Mouse (Mus musculus) kidney, embryonic 15.5 days (tissue): Measurements from ENCODE around the gene Dapk3. TPM values are rescaled to one million over a fixed set of nuclear protein-coding genes. Genes with fewer than 3 reads are reported as not detected.
"Not testable (repeated sequence)": the region's sequence is repeated elsewhere in the genome, so short reads cannot be mapped to it uniquely, and the experiment has no call there.

Source experiments
- ATAC-seq: fragments of 200-750 bp; cut with Nextera tagmentation; replicated peaks from 2 replicates; pipeline ENCODE4 v1.8.0; 2017; ENCODE audit warnings: moderate TSS enrichment; ENCODE audit not compliant: low FRiP score
- H3K27ac ChIP-seq: fragments of 300-500 bp; sonication (generic); 2 replicates; pipeline ENCODE4 v1.5.1; 2015; ENCODE audit warnings: mild to moderate bottlenecking, inconsistent platforms
- H3K27me3 ChIP-seq: fragments of 300-500 bp; sonication (generic); 2 replicates; pipeline ENCODE4 v1.6.1; 2015; ENCODE audit warnings: inconsistent platforms
- H3K36me3 ChIP-seq: fragments of 300-500 bp; sonication (generic); 2 replicates; pipeline ENCODE4 v1.6.1; 2015; ENCODE audit warnings: inconsistent platforms
- H3K4me1 ChIP-seq: fragments of 300-500 bp; sonication (generic); 2 replicates; pipeline ENCODE4 v1.6.1; 2015; ENCODE audit warnings: inconsistent platforms
- H3K4me2 ChIP-seq: fragments of 300-500 bp; sonication (generic); 2 replicates; pipeline ENCODE4 v1.6.1; 2015; ENCODE audit warnings: moderate library complexity, mild to moderate bottlenecking, inconsistent platforms
- H3K4me3 ChIP-seq: fragments of 300-500 bp; sonication (generic); replicated peaks from 2 replicates; pipeline ENCODE4 v1.5.1; 2015; ENCODE audit warnings: mild to moderate bottlenecking, inconsistent platforms
- H3K9ac ChIP-seq: fragments of 300-500 bp; sonication (generic); 2 replicates; pipeline ENCODE4 v1.6.1; 2015; ENCODE audit warnings: mild to moderate bottlenecking, inconsistent platforms
- H3K9me3 ChIP-seq: fragments of 300-500 bp; sonication (generic); replicated peaks from 2 replicates; pipeline ENCODE4 v1.6.1; 2016; ENCODE audit warnings: inconsistent platforms
- WGBS: fragments of 180-500 bp; shearing (Covaris S2); methylation state at CpG from one replicate; pipeline ENCODE4 v1.1.7; 2015; ENCODE audit warnings: mixed read lengths; 5-methylcytosine and 5-hydroxymethylcytosine counted together
- polyA plus RNA-seq: library from polyadenylated mRNA; unstranded; fragments of >200 nt; fragmentation: Nextera tagmentation; extraction: Ambion mirVana; gene quantifications from 2 replicates; pipeline ENCODE4 v1.2.1, GENCODE M21; 2015

Gene Dapk3
- polyA plus RNA-seq, 1 experiment from 2014 or later, result 47.9 TPM

DNA sequence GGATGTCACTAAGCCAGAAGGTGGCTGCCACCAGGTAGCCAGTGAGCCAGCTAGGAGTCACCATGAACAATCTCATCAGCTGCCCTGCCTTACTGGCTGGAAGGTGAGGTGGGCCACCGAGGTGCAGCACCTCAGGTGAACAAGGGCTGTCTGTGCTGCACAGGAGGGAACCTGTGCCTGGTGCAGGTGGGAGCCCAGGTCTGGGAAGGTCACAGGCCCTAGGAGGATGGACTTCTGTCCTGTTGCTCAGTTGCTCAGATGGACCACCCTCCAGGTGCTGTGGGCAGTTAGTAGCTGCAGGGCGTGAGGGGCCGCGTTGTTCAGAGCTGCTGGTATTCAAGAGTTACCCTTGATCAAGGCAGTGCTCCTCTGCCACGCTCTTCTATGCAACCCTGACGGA is 34.0 kb downstream of the Dapk3 start:
- no peak for ATAC-seq
- Histone ChIP-seq H3K9ac (no peak overlapping the region), H3K4me1 (0 out of 2 replicates have a peak, but pooled peaks cover 2% of the 10 kb centered on the region), H3K27me3 (peaks cover 7% of the 10 kb centered on the region; the same call in 1 of the 2 replicates), H3K36me3 (no peaks in the 10 kb centered on the region), H3K4me2 (no peak overlapping the region), H3K9me3 (no peaks in the 10 kb centered on the region), H3K4me3 (no peak overlapping the region), H3K27ac (no peak overlapping the region)
- WGBS, result 80% methylated on average over 6 of the region's 6 CpGs

DNA sequence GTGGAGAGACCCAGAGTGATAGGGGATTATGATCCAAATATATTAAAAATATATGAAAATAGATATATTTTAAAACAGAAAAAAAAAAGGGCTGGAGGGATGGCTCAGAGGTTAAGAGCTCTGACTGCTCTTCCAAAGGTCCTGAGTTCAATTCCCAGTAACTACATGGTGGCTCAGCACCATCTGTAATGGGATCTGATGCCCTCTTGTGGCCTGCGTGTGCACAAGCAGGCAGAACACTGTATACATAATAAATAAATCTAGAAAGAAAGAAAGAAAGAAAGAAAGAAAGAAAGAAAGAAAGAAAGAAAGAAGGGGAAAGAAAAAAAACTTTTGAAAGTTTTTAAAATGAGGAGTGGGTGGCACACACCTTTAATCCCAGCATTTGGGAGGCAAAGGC is 34.5 kb downstream of the Dapk3 start:
- H3K9ac ChIP-seq, H3K27ac ChIP-seq, H3K9me3 ChIP-seq, H3K27me3 ChIP-seq, H3K4me3 ChIP-seq, H3K4me1 ChIP-seq, H3K4me2 ChIP-seq, H3K36me3 ChIP-seq, ATAC-seq: not testable (repeated sequence)
- WGBS, result 27% methylated on average over 1 of the region's 1 CpGs

DNA sequence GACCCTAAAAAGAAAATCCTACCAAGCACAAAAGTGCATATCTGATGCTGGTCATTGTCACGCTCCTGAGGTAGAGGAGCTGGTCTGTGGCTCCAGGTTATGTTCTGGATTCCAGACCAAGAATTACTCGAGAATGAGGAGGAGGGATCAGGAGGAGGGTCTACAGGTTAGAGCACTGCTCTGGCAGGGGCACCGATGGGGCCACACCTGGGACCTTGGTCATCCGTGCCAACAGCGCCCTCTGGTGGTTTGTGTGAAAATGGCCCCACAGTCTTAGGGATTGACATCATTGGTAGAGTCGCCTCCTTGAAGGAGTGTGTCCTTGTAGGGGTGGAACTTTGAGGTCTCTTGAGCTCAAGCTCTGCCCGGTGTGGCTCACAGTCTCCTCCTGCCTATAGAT is 35.2 kb downstream of the Dapk3 start:
- Histone ChIP-seq H3K4me3 (no peak overlapping the region), H3K4me2 (no peak overlapping the region), H3K27ac (no peak overlapping the region), H3K9ac (no peak overlapping the region), H3K4me1 (0 out of 2 replicates have a peak, but pooled peaks cover 2% of the 10 kb centered on the region), H3K9me3 (no peaks in the 10 kb centered on the region), H3K36me3 (no peaks in the 10 kb centered on the region), H3K27me3 (peaks cover 7% of the 10 kb centered on the region; the same call in 1 of the 2 replicates)
- ATAC-seq, result no peak
- WGBS, result 43% methylated on average over 7 of the region's 7 CpGs

DNA sequence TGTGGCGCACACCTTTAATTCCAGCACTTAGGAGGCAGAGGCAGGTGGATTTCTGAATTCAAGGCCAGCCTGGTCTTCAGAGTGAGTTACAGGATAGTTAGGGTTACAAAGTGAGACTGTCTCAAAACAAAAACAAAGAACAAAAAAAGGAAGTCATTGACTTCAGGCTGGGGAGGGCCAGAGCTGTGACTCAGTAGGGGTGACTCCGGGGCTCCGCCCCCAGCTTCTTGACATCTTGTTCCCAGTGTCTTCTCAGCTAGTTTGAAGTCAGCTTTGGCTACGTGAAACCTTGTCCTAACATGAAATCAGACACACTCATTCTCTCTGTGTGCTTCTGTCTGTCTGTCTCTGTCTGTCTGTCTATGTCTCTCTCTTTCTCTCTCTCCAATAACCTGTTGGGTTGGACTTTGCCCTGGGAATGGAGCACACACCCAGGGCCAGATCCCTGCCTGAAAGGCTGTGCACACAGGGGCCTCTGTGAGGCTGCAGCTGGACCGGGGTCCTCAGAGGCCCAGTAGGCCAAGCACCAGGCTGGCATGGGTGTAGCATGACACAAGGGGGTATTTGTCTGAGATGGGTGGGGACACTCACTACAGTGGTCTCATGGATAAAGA is 38.7 kb downstream of the Dapk3 start:
- no peak overlapping the region for H3K9ac ChIP-seq
- no peaks in the 10 kb centered on the region for H3K36me3 ChIP-seq
- H3K4me2 ChIP-seq, result no peak overlapping the region
- no peak overlapping the region for H3K27ac ChIP-seq
- 82% methylated on average over 5 of the region's 5 CpGs for WGBS
- H3K27me3 ChIP-seq, result peaks cover 7% of the 10 kb centered on the region; the same call in 1 of the 2 replicates
- H3K4me1 ChIP-seq, result 0 out of 2 replicates have a peak, but pooled peaks cover 2% of the 10 kb centered on the region
- no peaks in the 10 kb centered on the region for H3K9me3 ChIP-seq
- H3K4me3 ChIP-seq, result no peak overlapping the region
- ATAC-seq, result no peak

DNA sequence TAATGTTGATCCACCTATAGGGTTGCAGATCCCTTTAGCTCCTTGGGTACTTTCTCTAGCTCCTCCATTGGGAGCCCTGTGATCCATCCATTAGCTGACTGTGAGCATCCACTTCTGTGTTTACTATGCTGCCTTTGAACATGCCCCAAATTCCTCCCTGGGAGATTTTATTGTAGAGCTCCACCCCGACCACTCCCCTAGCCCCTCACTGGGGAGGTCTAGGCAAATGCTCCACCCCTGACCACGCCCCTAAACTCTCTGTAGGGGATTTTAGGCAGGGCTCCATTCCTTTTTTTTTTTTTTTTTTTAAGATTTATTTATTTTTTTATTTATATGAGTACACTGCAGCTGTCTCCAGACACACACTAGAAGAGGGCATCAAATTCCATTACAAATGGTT is 40.9 kb downstream of the Dapk3 start:
- WGBS, result 42% methylated on average over 2 of the region's 2 CpGs

DNA sequence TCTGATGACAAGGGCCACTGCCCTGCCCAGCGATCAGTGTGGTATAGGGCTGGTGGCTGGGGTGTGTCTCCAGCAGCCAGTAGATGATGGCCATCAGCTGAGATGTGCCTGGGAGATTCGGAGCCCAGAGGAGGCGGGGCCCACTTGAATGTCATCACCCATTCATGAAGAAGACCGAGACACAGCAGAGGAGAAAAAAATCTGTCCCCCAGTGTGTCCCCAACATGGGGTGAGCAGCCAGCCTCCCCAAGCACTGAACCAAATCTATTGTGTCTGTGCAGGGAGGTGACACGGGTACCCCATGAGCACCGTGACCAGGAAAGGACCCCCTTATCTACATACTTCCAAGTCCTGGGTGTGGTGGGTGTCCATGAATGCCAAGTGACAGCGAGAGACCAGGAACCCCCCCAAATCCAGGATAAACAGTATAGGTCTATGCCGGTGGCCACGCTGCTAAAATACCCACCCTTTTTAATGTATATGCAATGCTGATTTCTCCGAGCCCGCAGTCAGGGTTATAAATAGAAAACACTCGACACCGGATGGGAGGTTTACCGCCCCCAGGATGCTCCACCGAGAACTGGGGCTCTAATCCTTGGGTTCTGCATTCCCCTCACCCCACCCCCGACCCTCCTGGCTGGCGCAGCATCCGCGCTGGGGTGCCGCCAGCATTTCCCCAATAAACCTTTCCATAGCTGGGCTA is 47.1 kb downstream of the Dapk3 start:
- Histone ChIP-seq H3K4me1 (peaks cover 28% of the 10 kb centered on the region), H3K27ac (no peak overlapping the region), H3K4me3 (peak overlapping the region; percentile 24), H3K9ac (no peak overlapping the region), H3K9me3 (no peaks in the 10 kb centered on the region), H3K4me2 (peak overlapping the region; percentile 35), H3K36me3 (no peaks in the 10 kb centered on the region), H3K27me3 (peaks cover 47% of the 10 kb centered on the region)
- 10% methylated on average over 20 of the region's 20 CpGs for WGBS
- no peak for ATAC-seq

More for the DNA sequence above, 40.9 kb downstream of the Dapk3 start:
- not testable (repeated sequence) for H3K27ac ChIP-seq, H3K4me2 ChIP-seq, H3K36me3 ChIP-seq, H3K9ac ChIP-seq, ATAC-seq, H3K4me1 ChIP-seq, H3K4me3 ChIP-seq, H3K9me3 ChIP-seq
- H3K27me3 ChIP-seq, result peaks cover 14% of the 10 kb centered on the region

DNA sequence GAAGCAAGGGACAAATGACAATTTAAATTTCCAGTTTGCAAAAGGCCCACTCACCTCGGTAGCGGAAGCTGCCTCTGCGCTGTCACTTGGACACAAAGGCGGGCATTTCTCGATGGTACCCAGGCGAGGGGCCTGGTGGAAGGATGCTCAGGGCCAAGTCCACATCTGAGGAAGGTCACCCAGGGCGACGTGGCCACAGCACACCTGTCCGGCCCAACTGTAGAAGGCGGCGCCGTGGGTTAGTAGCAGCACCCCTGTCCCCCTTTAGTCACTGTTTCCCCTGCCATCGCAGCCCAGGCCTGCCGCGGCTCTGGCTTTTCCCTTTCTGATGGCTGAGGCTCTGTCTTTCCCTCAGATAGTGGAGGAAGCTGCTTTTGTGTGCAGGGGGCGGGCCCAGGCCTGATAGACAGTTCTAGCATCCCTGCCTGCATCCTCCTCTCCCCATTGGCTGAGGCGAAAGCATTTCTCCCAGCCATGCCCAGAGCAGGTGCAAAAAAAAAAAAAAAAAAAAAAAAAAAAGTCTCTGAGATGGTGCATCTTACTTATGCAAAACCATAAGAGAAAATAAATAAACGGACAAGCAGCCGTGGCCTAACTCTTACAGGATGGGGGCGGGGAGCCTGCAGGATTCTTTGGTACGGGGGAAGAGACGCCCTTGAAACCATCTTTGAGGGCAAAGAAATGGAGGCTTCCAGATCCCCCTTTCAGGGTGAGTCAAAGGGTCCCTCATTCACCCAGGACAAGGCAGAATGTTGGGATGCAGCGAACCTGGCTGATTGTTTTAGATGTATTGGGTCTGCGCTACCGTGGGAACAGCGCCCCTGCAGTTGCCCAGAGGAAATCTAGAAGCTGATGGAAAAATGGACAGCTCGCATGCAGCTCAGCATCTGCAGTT is 47.9 kb downstream of the Dapk3 start, which contains the start of gene Atcay:
Atcay (minus strand) TSS at position 396 of the 895 bp plus-strand sequence.
- no peaks in the 10 kb centered on the region for H3K36me3 ChIP-seq

DNA sequence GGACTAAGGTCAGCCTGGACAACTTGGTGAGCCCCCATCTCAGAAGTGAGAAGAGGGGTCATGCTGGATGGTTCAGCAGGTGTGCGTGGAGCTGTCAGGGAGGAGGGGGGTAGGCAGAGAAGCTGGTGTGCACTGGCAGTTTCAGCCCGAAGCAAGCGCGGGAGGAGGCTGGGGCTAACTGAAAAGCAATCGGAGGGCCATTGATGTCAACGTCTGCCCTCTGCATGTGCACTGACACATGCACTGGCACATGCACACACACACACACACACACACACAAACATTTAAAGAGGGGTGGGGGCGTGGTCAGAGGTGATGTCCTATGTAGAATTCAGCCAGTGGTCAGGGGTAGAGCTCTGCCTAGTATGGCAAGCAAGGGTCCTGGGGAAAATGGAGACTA is 48.6 kb downstream of the Dapk3 start:
- no peak overlapping the region for H3K4me3 ChIP-seq
- H3K36me3 ChIP-seq, result no peaks in the 10 kb centered on the region
- WGBS, result 50% methylated on average over 7 of the region's 7 CpGs
- no peak overlapping the region for H3K9ac ChIP-seq
- no peak overlapping the region for H3K4me2 ChIP-seq
- peaks cover 47% of the 10 kb centered on the region for H3K27me3 ChIP-seq
- H3K9me3 ChIP-seq, result no peaks in the 10 kb centered on the region
- H3K27ac ChIP-seq, result no peak overlapping the region
- peaks cover 28% of the 10 kb centered on the region for H3K4me1 ChIP-seq
- no peak for ATAC-seq

More for the DNA sequence above, 47.9 kb downstream of the Dapk3 start, which contains the start of gene Atcay:
- H3K9me3 ChIP-seq, result no peaks in the 10 kb centered on the region
- peaks cover 47% of the 10 kb centered on the region for H3K27me3 ChIP-seq
- no peak for ATAC-seq
- H3K9ac ChIP-seq, result no peak within 1 kb of the TSS
- peak within 1 kb of the TSS; percentile 24 for H3K4me3 ChIP-seq
- H3K4me1 ChIP-seq, result peaks cover 28% of the 10 kb centered on the region
- peak within 1 kb of the TSS; percentile 49 for H3K4me2 ChIP-seq
- WGBS, result 10% methylated on average over 27 of the region's 27 CpGs
- H3K27ac ChIP-seq, result no peak within 1 kb of the TSS

DNA sequence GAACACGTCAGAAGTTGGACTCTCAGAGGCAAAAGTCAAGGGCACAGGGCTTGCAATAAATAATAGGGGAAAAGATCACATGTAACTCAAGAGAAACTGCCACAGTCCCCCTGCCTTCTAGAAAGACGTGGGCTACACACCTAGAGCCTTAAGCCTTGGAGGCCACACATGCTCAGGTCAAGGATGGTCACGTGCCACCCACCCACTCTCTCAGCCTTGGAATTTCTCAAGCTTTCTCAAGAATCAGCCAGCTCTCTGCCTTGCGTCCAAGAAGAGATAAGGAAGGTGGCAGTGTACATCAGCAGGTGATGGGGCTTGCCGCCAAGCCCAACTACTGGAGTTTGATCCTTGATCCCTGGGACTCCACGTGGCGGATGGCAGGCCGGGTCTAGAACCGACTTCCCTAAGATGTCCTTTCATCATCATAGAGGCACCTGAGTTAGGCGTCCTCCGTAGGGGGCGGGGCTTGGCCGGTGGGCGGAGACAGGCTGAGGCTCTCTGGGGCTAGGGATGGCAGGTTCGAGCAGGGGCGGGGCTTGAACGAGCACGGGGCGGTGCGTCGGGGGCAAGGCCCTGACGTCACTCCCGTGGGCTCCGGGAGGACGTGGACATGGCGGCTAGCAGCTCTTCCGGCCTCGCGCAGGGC is 49.9 kb downstream of the Dapk3 start, which contains the start of gene Zfr2:
Zfr2 (plus strand) TSS at position 576 of the 646 bp plus-strand sequence.
- Histone ChIP-seq H3K27me3 (peaks cover 50% of the 10 kb centered on the region), H3K27ac (peak within 1 kb of the TSS; percentile 49; the same call in 1 of the 2 replicates), H3K9ac (peak within 1 kb of the TSS; percentile 62), H3K9me3 (no peaks in the 10 kb centered on the region), H3K4me2 (peak within 1 kb of the TSS; percentile 64), H3K36me3 (no peaks in the 10 kb centered on the region), H3K4me1 (peaks cover 33% of the 10 kb centered on the region), H3K4me3 (peak within 1 kb of the TSS; percentile 71)
- 7% methylated on average over 29 of the region's 29 CpGs for WGBS
- ATAC-seq, result peak; percentile 85

DNA sequence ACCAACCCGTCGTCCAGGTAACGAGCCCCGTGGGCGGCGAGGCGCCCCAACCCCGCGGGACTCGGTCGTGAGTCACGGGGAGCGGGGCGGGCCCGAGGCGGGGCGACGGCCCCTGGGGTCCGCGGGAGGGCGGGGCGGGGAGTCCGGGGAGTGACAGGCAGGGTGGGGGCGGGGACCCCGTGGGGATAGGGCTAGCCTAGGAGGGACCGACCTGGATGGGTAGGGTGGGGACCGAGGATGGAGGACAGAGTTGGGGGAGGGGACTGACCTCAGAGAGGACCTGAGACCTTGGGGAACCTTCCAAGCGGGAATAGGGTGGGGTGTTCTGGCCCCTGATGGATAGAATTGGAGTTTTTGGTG is 50.4 kb downstream of the Dapk3 start:
- peaks cover 48% of the 10 kb centered on the region for H3K27me3 ChIP-seq
- peaks cover 35% of the 10 kb centered on the region for H3K4me1 ChIP-seq
- H3K4me2 ChIP-seq, result peak overlapping the region; percentile 64
- H3K36me3 ChIP-seq, result no peaks in the 10 kb centered on the region
- peak; percentile 68 for ATAC-seq
- H3K9ac ChIP-seq, result peak overlapping the region; percentile 62
- 2% methylated on average over 27 of the region's 28 CpGs for WGBS
- no peaks in the 10 kb centered on the region for H3K9me3 ChIP-seq
- peak overlapping the region; percentile 71 for H3K4me3 ChIP-seq
- peak overlapping the region; percentile 49; the same call in 1 of the 2 replicates for H3K27ac ChIP-seq

DNA sequence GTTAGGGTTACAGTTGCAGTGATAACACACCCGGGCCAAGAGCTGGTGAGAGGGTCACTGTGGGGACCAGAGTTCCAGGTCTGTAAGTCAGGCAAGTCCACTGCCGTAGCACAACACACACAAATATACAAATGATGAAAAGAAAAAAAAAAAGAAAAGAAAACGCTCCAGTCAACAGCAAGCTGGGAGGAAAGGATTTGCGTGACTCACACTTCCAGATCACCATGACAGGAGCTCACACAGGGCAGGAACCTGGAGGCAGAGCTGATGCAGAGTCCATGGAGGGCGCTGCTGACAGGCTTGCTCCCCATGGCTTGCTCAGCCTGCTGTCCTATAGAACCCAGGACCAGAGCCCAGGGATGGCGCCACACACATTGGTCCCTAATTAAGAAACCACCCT is 51.4 kb downstream of the Dapk3 start:
- no peak overlapping the region for H3K4me2 ChIP-seq
- 73% methylated on average over 6 of the region's 6 CpGs for WGBS
- peaks cover 45% of the 10 kb centered on the region for H3K27me3 ChIP-seq
- ATAC-seq, result no peak
- H3K9me3 ChIP-seq, result no peaks in the 10 kb centered on the region
- H3K4me3 ChIP-seq, result no peak overlapping the region
- peaks cover 35% of the 10 kb centered on the region for H3K4me1 ChIP-seq
- no peak overlapping the region for H3K27ac ChIP-seq
- no peak overlapping the region for H3K9ac ChIP-seq
- no peaks in the 10 kb centered on the region for H3K36me3 ChIP-seq
